Mouse (Mus musculus) megakaryocyte, embryonic 14.5 days (primary cell): Measurements from ENCODE around the gene Dpf2.

ENCODE experiments used
- FLI1 ChIP-seq: IDR thresholded peaks from 2 replicates; pipeline ENCODE4 v1.6.1; 2012; ENCODE audit warnings: low read length, inconsistent platforms, mixed read lengths
- GATA1 ChIP-seq: IDR thresholded peaks from 3 replicates; pipeline ENCODE4 v1.6.1; 2012; ENCODE audit warnings: mixed read lengths, low read length, inconsistent platforms, borderline replicate concordance

GRCm38 (mm10) chr19:5911430-5912102 lies 1.2 kb downstream of the Dpf2 start:
- TF ChIP-seq GATA1, result no peak
- TF ChIP-seq FLI1, result no peak
